Mouse (Mus musculus): ENCODE results near the gene Fbxo33.
A peak's percentile ranks its signal among the peaks of the same experiment; 100 is the strongest.

DNA sequence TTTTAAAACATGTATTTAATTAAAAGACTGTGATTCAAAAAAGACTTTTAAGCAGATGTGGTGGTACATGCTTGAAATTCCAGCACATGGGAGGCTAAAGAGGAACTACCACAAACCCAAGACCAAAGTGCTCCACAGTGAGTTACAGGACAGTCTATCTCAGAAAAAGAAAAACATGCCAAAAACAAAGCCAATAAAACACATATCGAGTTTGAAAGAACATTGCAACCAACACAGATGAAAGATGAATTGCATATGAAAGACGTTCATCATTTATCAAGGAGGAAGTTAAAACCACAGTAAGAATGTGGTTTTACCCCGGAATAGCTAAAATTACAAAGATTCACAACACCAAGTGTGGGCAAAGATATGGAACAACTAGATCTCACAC, 12.5 kb downstream of the Fbxo33 start:
- TF ChIP-seq POLR2A (IDR thresholded peaks at IDR 0.05; ENCODE audit: control insufficient read depth in 1 of 2, insufficient read depth in 1 of 2, low read depth in 1 of 2, low read length in 2 of 2, poor library complexity in 1 of 2) (no peak), UBTF (IDR thresholded peaks at IDR 0.05; ENCODE audit: borderline replicate concordance, insufficient read depth, low read depth, low read length) (no peak), JUND (IDR thresholded peaks at IDR 0.05; ENCODE audit: low read depth, low read length) (no peak), MYC (IDR thresholded peaks at IDR 0.05; ENCODE audit: low read depth, low read length) (peak; percentile 81; the same call in 1 of the 2 replicates), ZC3H11A (IDR thresholded peaks at IDR 0.05; ENCODE audit: low read depth, low read length) (no peak), TAL1 (IDR thresholded peaks at IDR 0.05; ENCODE audit: low read length) (peak; percentile 68), ZMIZ1 (IDR thresholded peaks at IDR 0.05; ENCODE audit: low read depth, low read length) (no peak), GATA1 (IDR thresholded peaks at IDR 0.05; ENCODE audit: low read depth, low read length) (peak; percentile 88), CTCF (IDR thresholded peaks at IDR 0.05 in 2 of 3, conservative IDR thresholded peaks at IDR 0.05 in 1 of 3; ENCODE audit: control insufficient read depth in 1 of 3, insufficient read depth in 1 of 3, low read depth in 2 of 3, low read length in 3 of 3, poor library complexity in 1 of 3, severe bottlenecking in 1 of 3) (no peak), MYB (IDR thresholded peaks at IDR 0.05; ENCODE audit: low read depth, low read length) (no peak)
